Mouse (Mus musculus): ENCODE data around the gene Rab15.

The Rab15 gene

DNA sequence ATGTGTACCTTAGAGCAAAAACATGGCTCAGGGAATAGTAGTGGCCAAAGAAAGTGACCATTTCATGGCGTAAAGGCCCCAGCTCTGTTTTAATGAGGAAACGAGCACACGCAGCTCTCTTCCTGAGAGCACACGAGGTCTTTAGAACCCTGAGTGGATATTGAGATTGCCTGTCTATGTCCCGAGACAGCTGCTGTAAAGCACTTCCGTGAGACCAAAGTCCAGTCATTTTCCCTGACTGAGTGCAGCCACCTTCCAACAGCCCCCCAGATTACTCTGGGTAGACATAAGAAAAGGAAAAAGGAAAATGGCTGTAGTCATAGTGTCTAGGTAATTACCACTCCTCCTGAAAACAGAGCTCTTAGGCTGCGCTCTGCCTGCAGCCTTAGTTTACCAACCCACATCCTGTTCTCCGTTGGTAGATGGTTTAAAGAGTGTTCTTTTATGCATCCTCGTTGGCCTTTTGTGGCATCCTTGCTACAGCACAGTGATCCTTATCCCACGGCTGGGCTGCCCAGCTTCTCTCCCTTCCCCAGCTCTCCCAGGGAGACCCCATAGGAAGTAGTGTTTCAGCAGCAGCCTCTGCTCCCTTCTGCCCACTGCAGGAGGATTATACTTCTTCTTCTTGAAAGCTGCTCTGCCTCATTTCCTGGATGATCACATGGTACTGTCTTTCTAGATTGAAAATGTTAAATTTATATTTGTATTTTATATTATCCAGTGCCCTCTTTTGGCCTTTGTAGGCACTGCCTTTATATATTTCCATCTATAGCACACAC lies 44.2 kb downstream of the Rab15 start:
- DNase-seq (ENCODE audit: low spot score): peak; percentile 43

DNA sequence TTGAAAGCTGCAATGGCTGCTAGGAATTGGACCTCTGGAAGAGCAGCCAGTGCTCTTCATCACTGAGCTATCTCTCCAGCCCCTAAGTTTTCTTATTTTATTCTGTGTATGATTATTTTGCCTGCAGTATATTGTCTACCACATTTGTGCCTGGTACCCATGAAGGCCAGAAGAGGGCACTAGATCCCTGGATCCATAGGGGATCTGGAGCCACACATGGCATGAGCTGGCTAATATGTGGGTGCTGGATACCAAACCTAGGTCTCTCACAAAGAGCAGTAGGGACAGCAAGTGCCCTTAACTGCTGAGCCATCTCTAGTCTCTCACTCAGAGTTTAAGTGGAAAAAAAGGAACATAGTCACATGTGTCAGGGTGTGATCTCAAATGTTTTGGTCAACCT lies 44.9 kb downstream of the Rab15 start:
- DNase-seq (ENCODE audit: low spot score): no peak

DNA sequence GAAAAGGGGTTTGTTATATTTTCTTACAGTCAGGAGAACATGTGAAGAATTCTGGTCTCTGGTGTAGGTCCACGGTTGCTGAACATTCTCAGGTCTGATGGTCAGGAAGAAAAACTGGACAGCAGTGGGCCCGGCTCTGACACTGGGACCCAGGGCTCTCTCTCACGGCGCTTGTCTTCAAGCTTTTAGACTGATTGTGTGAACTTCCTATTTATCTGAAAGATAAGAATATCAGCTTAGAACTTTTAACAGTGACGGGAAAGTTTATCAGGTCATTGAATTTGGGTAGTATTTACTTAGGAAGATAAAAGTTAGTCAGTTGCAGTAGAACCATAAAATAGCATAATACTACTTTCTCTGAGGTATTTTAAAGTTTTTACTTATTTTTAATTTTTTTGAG lies 45.8 kb downstream of the Rab15 start:
- DNase-seq (ENCODE audit: low spot score): no peak

DNA sequence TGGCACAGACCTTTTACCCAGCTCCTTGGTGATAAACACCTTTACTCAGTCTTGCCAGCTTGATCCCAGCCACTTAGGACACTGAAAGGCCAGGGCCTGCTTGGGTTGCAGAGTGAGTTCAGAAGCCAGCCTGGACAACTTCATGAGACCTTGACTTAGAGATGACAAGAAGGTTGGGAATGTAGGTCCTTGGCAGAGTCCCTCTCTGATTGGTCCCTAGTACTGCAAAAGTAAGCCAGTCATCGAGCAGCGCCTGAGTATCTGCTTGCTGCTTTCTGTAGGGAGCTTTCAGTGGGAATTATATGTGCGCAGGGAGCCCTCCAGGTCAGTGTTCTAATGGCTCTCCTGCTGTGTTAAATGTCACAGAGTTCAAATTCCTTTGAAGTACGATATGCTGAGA lies 47.6 kb downstream of the Rab15 start:
- no peak for DNase-seq (ENCODE audit: low spot score)

DNA sequence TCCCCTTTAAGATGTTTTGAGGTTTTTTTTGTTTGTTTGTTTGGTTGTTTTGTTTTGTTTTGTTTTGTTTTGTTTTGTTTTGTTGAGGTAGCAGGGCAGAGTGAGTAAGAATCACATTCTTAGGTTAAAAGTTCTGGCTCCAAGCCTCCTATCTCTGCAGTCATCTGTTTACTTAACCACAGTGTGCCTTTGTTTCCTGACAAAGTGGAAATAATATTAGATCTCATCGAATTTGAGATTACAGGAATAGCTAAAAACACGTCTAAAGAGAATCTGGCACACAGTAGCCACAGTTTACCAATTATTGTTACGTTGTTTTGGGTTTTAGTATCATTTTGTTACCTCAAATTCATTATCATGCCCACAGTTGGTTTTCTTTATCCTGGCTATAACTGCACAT lies 48.1 kb downstream of the Rab15 start:
- no peak for DNase-seq (ENCODE audit: low spot score)

DNA sequence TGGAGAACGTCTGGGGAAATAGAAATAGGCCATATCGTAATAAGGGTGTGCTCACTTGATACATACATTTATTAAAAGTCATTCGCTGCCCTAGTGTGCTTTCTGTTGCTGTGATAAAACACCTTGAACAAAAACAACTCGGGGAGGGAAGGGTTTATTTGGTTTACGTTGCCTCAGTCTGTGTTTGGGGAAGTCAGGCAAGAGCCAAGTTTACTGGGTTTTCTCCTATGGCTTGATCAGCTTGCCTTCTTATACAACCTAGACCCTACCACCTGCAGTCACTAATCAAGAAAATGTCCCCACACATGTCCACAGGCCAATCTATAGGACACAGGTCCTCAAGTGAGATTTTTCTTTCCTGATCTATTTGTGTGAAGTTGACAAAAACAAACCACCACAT lies 51.2 kb downstream of the Rab15 start:
- DNase-seq (ENCODE audit: low spot score): no peak

DNA sequence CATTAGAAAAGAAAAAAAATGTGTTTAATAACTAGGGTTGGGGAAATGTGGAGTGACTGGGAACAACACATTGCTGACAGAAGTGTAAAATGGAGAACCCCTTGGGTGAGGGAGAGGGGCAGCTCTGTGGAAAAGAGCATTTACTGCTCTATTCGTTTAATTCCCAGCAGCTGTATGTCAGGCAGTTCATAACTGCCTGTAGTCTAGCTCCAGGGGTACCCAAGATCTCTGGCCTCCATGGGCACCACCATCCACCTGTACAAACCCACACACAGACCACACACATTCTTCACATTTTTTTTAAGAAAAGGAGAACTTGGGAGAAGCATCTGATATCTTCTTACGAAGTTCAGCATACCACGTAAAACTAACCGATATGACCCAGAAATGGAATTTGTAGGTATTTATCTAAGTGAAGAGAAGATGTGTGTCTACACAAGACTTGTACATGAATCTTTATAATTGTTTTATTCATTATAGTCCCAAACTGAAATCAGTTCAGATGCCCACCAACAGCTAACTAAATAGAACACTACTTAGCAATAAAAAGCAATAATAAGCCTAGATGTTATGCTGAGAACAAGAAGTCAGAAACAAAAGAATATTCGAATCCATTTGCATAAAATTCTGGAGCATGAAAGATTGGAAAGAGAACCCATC lies 51.7 kb downstream of the Rab15 start:
- DNase-seq (ENCODE audit: low spot score): no peak

DNA sequence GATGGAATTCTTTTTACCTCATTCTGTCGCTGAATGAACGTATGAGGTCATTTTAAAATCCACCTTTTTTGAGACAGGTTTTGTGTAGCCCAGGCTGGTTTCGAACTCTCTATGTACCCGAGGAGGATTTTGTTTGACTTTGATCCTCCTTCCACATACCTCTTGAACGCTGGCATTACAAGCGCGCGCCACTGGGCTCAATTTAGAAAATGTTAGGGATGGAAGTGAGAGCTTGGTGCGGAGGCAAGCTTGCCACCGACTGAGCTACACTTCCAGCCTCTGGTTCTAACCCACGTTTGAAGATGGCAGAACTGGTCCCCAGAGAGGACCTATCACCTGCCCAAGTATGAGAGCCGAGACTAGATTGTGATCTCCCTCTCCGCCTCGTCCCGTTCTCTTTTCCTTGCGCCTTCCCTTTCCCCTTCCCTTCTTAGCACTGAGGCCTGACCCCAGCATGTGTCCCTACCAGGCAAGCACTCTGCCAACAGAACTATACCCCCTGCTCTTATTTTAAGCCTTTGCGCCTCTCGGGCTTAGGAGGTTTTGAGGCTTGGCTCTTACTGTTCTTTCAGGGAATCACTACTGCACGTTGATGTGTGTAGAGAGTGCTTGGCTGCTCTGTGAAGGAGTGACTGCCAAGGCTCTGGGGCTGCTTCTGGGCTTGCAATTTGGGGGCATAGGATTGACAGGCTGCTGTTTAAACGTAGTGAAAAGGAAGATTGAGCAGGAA lies 56.6 kb downstream of the Rab15 start:
- DNase-seq (ENCODE audit: low spot score): no peak

DNA sequence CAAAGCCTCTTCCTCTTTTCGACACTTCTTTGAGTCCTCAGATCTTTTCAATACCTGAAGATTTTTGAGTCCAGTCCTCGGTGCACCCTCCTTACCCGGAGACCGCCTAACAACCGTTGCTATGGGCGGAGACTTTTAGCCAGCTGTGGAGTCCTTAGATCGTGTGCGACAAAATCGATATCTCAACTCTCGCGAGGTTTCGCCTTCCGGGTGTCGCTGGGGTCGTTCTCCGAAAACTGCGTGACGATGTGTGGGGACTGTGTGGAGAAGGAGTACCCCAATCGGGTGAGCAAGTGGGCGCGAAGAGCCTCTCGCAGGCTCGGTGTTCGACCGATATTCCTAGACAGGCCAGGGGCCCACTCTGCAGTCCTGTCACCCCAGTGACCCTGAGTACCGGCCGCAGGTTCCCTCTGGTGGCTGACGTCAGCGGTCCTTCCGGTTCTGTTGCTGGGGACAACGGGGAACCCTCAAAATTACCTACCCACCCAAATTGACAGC lies 57.3 kb downstream of the Rab15 start, which contains the start of the genes Churc1 and Fntb:
Gene Churc1 (plus strand): TSS at position 185 of the 498 bp plus-strand sequence.
Gene Fntb (plus strand): TSS at position 236 of the 498 bp plus-strand sequence.
- DNase-seq (ENCODE audit: low spot score): peak; percentile 95

DNA sequence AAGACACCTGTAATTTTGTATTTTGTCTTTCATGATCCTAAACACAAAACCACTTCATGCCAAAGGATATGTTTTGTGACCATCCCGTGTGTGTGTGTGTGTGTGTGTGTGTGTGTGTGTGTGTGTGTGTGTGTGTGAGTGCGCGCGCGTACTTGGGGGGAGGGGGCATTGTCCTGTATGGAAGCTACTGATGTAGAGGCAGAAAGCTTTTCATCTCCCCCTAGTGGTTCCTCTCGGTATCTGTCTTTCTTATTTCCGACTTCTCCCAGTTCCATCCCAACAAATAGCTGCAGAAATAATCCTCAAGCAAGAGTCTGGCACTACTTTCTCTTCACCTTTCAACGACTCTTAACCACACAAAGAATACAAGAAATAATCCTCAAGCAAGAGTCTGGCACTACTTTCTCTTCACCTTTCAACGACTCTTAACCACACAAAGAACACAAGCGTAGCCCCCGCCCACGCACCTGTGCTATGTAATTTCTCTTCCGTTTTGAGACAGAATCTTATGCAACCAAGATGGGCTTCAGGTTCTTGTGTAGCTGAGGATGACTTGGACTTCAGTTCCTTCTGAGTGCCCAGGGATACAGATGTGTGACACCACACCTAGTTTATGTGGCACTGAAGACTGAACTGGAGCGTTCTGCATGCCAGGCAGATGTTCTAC lies 69.9 kb downstream of the Rab15 start:
- peak; percentile 70 for DNase-seq (ENCODE audit: low spot score)

DNA sequence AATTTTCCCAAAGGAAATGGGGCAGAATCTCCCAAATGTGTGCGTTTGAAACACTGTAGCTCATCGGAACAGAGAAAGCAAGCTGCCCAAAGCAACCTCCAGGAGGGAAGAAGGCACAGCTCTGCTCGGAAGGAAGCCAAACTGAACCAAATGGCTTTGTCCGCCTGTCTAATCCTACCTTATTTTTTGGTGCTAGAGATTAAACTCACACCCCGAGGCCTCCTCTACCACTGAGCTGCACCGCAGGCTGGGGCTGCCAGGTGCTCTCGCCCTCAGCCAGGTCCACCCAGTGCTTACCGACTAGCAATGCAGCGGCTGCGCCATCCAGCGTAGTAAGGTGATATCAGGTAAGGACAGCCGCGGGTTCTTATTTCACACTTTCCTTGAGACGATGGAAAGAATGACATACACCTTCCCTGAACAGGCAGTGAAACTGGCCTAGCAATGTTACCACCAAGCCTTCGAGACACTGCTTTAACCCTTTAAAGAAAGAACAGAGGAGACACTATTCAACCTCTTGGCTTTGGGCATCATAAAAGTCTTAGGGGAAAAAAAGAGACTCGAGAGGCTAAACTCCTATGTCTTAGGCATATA lies 71.7 kb downstream of the Rab15 start:
- no peak for DNase-seq (ENCODE audit: low spot score)

All from T-cell, adult 2 months (primary cell).